Mouse (Mus musculus) cerebellum, adult 2 months (tissue): Measurements from ENCODE around the gene Olfr339.

Source experiments
- CTCF ChIP-seq: fragments of 200-500 bp; IDR thresholded peaks from 2 replicates; pipeline ENCODE4 v1.5.1; 2011; ENCODE audit warnings: low read depth, mild to moderate bottlenecking, control low read depth, low read length, moderate library complexity, borderline replicate concordance; ENCODE audit not compliant: insufficient read depth
- POLR2A ChIP-seq: fragments of 200-500 bp; IDR thresholded peaks from 2 replicates; pipeline ENCODE4 v1.6.1; 2011; ENCODE audit warnings: low read length, control low read depth, borderline replicate concordance; ENCODE audit not compliant: insufficient read depth

- TF ChIP-seq CTCF (no peak), POLR2A (no peak)
Observed at GRCm38 (mm10) chr2:36418647-36419046, at the start of gene Olfr339.
